Mouse (Mus musculus): ENCODE results near the gene Gm20388. TPM values are rescaled to one million over a fixed set of nuclear protein-coding genes. Genes with fewer than 3 reads are reported as not detected.
A peak's percentile ranks its signal among the peaks of the same experiment; 100 is the strongest.

Gene Gm20388
- polyA plus RNA-seq, 1 experiment from 2014 or later, result not detected

GRCm38 (mm10) chr8:121544276-121544785, 1633.7 kb downstream of the Gm20388 start, which contains the start of gene 1700018B08Rik:
Gene 1700018B08Rik (minus strand): TSS chr8:121544320.
- Histone ChIP-seq H3K4me3 (ENCODE audit: low read length) (no peak within 1 kb of the TSS), H3K4me2 (replicated peaks; ENCODE audit: low read depth, low read length) (no peak within 1 kb of the TSS), H3K4me1 (ENCODE audit: control insufficient read depth, insufficient read depth, low read length) (no peaks in the 10 kb centered on the region), H3K27ac (ENCODE audit: low read depth, low read length) (no peak within 1 kb of the TSS), H3K36me3 (ENCODE audit: control insufficient read depth, insufficient read depth, low read length) (no peaks in the 10 kb centered on the region), H3K9ac (ENCODE audit: low read depth, low read length) (no peak within 1 kb of the TSS), H3K9me3 (ENCODE audit: control insufficient read depth, low read length) (no peaks in the 10 kb centered on the region; the same call in 1 of the 2 replicates), H3K27me3 (ENCODE audit: control insufficient read depth, insufficient read depth, low read length) (peaks cover 3% of the 10 kb centered on the region; the same call in 1 of the 2 replicates)
- 86% methylated on average over 12 of the region's 12 CpGs for WGBS
- no peak for ATAC-seq (ENCODE audit: low FRiP score, low TSS enrichment)

GRCm38 (mm10) chr8:121544936-121545335, 1634.3 kb downstream of the Gm20388 start:
- WGBS, result 80% methylated on average over 11 of the region's 11 CpGs
- Histone ChIP-seq H3K27me3 (ENCODE audit: control insufficient read depth, insufficient read depth, low read length) (no peaks in the 10 kb centered on the region; the same call in 1 of the 2 replicates), H3K9ac (ENCODE audit: low read depth, low read length) (no peak overlapping the region), H3K36me3 (ENCODE audit: control insufficient read depth, insufficient read depth, low read length) (no peaks in the 10 kb centered on the region), H3K4me1 (ENCODE audit: control insufficient read depth, insufficient read depth, low read length) (no peaks in the 10 kb centered on the region), H3K9me3 (ENCODE audit: control insufficient read depth, low read length) (no peaks in the 10 kb centered on the region; the same call in 1 of the 2 replicates), H3K4me2 (replicated peaks; ENCODE audit: low read depth, low read length) (no peak overlapping the region), H3K4me3 (ENCODE audit: low read length) (no peak overlapping the region), H3K27ac (ENCODE audit: low read depth, low read length) (no peak overlapping the region)
- ATAC-seq (ENCODE audit: low FRiP score, low TSS enrichment), result no peak

- WGBS, result 5% methylated on average over 7 of the region's 7 CpGs
- H3K27me3 ChIP-seq (ENCODE audit: control insufficient read depth, insufficient read depth, low read length), result no peaks in the 10 kb centered on the region
- H3K4me1 ChIP-seq (ENCODE audit: control insufficient read depth, insufficient read depth, low read length), result no peaks in the 10 kb centered on the region
- H3K9me3 ChIP-seq (ENCODE audit: control insufficient read depth, low read length), result no peaks in the 10 kb centered on the region; the same call in 1 of the 2 replicates
- H3K4me3 ChIP-seq (ENCODE audit: low read length), result no peak overlapping the region
- no peak overlapping the region for H3K27ac ChIP-seq (ENCODE audit: low read depth, low read length)
- no peak overlapping the region for H3K9ac ChIP-seq (ENCODE audit: low read depth, low read length)
- H3K4me2 ChIP-seq (replicated peaks; ENCODE audit: low read depth, low read length), result no peak overlapping the region
- H3K36me3 ChIP-seq (ENCODE audit: control insufficient read depth, insufficient read depth, low read length), result peaks cover 13% of the 10 kb centered on the region; the same call in 1 of the 2 replicates
- peak; percentile 44; the same call in 1 of the 2 replicates for ATAC-seq (ENCODE audit: low FRiP score, low TSS enrichment)
Observed at GRCm38 (mm10) chr8:121547132-121547531, 1636.5 kb downstream of the Gm20388 start.

- ATAC-seq (ENCODE audit: low FRiP score, low TSS enrichment), result no peak
- Histone ChIP-seq H3K4me1 (ENCODE audit: control insufficient read depth, insufficient read depth, low read length) (no peaks in the 10 kb centered on the region), H3K4me3 (ENCODE audit: low read length) (no peak overlapping the region), H3K36me3 (ENCODE audit: control insufficient read depth, insufficient read depth, low read length) (peaks cover 36% of the 10 kb centered on the region), H3K9me3 (ENCODE audit: control insufficient read depth, low read length) (no peaks in the 10 kb centered on the region), H3K9ac (ENCODE audit: low read depth, low read length) (no peak overlapping the region), H3K27me3 (ENCODE audit: control insufficient read depth, insufficient read depth, low read length) (no peaks in the 10 kb centered on the region), H3K4me2 (replicated peaks; ENCODE audit: low read depth, low read length) (no peak overlapping the region), H3K27ac (ENCODE audit: low read depth, low read length) (no peak overlapping the region)
- 84% methylated on average over 6 of the region's 6 CpGs for WGBS
Observed at GRCm38 (mm10) chr8:121550056-121550455, 1639.4 kb downstream of the Gm20388 start.

GRCm38 (mm10) chr8:121551065-121551985, 1640.7 kb downstream of the Gm20388 start:
- WGBS, result 70% methylated on average over 24 of the region's 24 CpGs
- peaks cover 40% of the 10 kb centered on the region for H3K36me3 ChIP-seq (ENCODE audit: control insufficient read depth, insufficient read depth, low read length)
- H3K9ac ChIP-seq (ENCODE audit: low read depth, low read length), result no peak overlapping the region
- no peak for ATAC-seq (ENCODE audit: low FRiP score, low TSS enrichment)
- no peaks in the 10 kb centered on the region for H3K27me3 ChIP-seq (ENCODE audit: control insufficient read depth, insufficient read depth, low read length)
- no peak overlapping the region for H3K4me2 ChIP-seq (replicated peaks; ENCODE audit: low read depth, low read length)
- no peak overlapping the region for H3K27ac ChIP-seq (ENCODE audit: low read depth, low read length)
- no peak overlapping the region for H3K4me3 ChIP-seq (ENCODE audit: low read length)
- no peaks in the 10 kb centered on the region for H3K9me3 ChIP-seq (ENCODE audit: control insufficient read depth, low read length)
- no peaks in the 10 kb centered on the region for H3K4me1 ChIP-seq (ENCODE audit: control insufficient read depth, insufficient read depth, low read length)

DNA sequence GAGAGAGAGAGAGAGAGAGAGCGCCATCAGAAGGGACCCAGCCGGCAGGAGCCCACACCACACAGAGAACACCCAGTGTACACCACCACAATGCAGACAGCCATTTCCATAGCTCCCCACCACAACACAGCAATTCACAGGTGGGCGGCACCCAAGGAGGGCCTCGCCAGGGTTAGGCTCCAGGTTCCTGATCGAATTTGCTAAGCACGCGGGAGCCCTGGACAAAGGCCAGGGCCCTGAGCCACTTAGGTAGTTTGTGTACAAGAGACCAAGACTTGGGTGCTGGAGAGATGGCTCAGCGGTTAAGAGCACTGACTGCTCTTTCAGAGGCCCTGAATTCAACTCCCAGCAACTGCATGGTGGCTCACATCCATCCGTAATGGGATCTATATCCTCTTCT, 1641.9 kb downstream of the Gm20388 start:
- no peak for ATAC-seq (ENCODE audit: low FRiP score, low TSS enrichment)
- Histone ChIP-seq H3K27ac (ENCODE audit: low read depth, low read length) (no peak overlapping the region), H3K36me3 (ENCODE audit: control insufficient read depth, insufficient read depth, low read length) (peaks cover 40% of the 10 kb centered on the region), H3K4me2 (replicated peaks; ENCODE audit: low read depth, low read length) (no peak overlapping the region), H3K4me1 (ENCODE audit: control insufficient read depth, insufficient read depth, low read length) (no peaks in the 10 kb centered on the region), H3K9me3 (ENCODE audit: control insufficient read depth, low read length) (no peaks in the 10 kb centered on the region), H3K4me3 (ENCODE audit: low read length) (no peak overlapping the region), H3K9ac (ENCODE audit: low read depth, low read length) (no peak overlapping the region), H3K27me3 (ENCODE audit: control insufficient read depth, insufficient read depth, low read length) (no peaks in the 10 kb centered on the region)
- 91% methylated on average over 7 of the region's 9 CpGs for WGBS

- Histone ChIP-seq H3K4me2 (replicated peaks; ENCODE audit: low read depth, low read length) (no peak overlapping the region), H3K36me3 (ENCODE audit: control insufficient read depth, insufficient read depth, low read length) (peaks cover 44% of the 10 kb centered on the region), H3K4me1 (ENCODE audit: control insufficient read depth, insufficient read depth, low read length) (no peaks in the 10 kb centered on the region), H3K27me3 (ENCODE audit: control insufficient read depth, insufficient read depth, low read length) (no peaks in the 10 kb centered on the region), H3K9ac (ENCODE audit: low read depth, low read length) (no peak overlapping the region), H3K27ac (ENCODE audit: low read depth, low read length) (no peak overlapping the region), H3K4me3 (ENCODE audit: low read length) (no peak overlapping the region), H3K9me3 (ENCODE audit: control insufficient read depth, low read length) (no peaks in the 10 kb centered on the region)
- WGBS, result 94% methylated on average over 32 of the region's 32 CpGs
- no peak for ATAC-seq (ENCODE audit: low FRiP score, low TSS enrichment)
Observed at GRCm38 (mm10) chr8:121553831-121554475, 1643.3 kb downstream of the Gm20388 start.

GRCm38 (mm10) chr8:121557746-121558145, 1647.1 kb downstream of the Gm20388 start:
- WGBS, result 83% methylated on average over 11 of the region's 11 CpGs
- H3K36me3 ChIP-seq (ENCODE audit: control insufficient read depth, insufficient read depth, low read length), result peaks cover 38% of the 10 kb centered on the region
- ATAC-seq (ENCODE audit: low FRiP score, low TSS enrichment), result no peak

More at GRCm38 (mm10) chr8:121557746-121558145, 1647.1 kb downstream of the Gm20388 start:
- no peaks in the 10 kb centered on the region for H3K27me3 ChIP-seq (ENCODE audit: control insufficient read depth, insufficient read depth, low read length)
- H3K9me3 ChIP-seq (ENCODE audit: control insufficient read depth, low read length), result no peaks in the 10 kb centered on the region
- no peak overlapping the region for H3K27ac ChIP-seq (ENCODE audit: low read depth, low read length)
- no peak overlapping the region for H3K4me2 ChIP-seq (replicated peaks; ENCODE audit: low read depth, low read length)
- no peak overlapping the region for H3K9ac ChIP-seq (ENCODE audit: low read depth, low read length)
- H3K4me1 ChIP-seq (ENCODE audit: control insufficient read depth, insufficient read depth, low read length), result no peaks in the 10 kb centered on the region
- H3K4me3 ChIP-seq (ENCODE audit: low read length), result no peak overlapping the region
